Mouse (Mus musculus): ENCODE results near the gene Fmnl2.

GRCm38 (mm10) chr2:52809988-52810387 lies 47.7 kb upstream of the Fmnl2 start:
- TF ChIP-seq GATA1 (IDR thresholded peaks at IDR 0.05; ENCODE audit: borderline replicate concordance, low read length): no peak
- no peak for TF ChIP-seq FLI1 (IDR thresholded peaks at IDR 0.05; ENCODE audit: low read length)
